Mouse (Mus musculus) cerebellum, adult 9-11 months (tissue): ENCODE results near the gene Copz2.

Source experiments
- DNase-seq: peaks from one replicate; pipeline ENCODE4 v3.0.0; 2022

Gene Copz2

GRCm38 (mm10) chr11:96872441-96873379, 23.0 kb downstream of the Copz2 start:
- no peak for DNase-seq

DNA sequence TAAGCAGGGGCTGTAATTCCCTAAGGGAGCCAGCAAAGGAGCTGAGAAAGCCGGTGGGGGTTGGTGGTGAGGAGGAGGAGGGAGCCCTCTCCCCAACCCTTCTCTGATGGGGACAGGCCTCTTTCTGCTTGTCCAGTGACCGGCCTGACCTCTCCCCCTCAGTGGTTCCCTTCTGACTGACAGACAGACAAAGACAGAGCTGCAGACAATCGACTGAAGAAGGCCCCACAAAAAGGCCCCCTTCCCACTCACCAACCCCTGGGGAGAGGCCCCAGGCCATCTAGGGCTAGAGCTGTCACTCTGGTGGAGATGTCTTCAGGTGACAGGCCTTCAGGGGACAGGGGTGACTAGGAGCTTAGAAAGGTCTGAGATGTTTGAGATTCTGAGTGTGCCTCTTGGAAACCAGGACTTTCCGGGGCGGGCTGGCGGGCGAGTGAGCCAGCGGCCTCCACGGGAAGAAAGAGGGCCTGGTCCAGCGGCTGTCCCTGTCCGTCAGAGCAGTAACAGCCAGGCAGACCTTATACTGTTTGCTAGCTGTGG, 24.0 kb downstream of the Copz2 start:
- DNase-seq = no peak

GRCm38 (mm10) chr11:96875270-96875669, 25.6 kb downstream of the Copz2 start:
- DNase-seq = no peak

- DNase-seq = peak; percentile 59
Measured at GRCm38 (mm10) chr11:96875745-96876144, 26.1 kb downstream of the Copz2 start.

DNA sequence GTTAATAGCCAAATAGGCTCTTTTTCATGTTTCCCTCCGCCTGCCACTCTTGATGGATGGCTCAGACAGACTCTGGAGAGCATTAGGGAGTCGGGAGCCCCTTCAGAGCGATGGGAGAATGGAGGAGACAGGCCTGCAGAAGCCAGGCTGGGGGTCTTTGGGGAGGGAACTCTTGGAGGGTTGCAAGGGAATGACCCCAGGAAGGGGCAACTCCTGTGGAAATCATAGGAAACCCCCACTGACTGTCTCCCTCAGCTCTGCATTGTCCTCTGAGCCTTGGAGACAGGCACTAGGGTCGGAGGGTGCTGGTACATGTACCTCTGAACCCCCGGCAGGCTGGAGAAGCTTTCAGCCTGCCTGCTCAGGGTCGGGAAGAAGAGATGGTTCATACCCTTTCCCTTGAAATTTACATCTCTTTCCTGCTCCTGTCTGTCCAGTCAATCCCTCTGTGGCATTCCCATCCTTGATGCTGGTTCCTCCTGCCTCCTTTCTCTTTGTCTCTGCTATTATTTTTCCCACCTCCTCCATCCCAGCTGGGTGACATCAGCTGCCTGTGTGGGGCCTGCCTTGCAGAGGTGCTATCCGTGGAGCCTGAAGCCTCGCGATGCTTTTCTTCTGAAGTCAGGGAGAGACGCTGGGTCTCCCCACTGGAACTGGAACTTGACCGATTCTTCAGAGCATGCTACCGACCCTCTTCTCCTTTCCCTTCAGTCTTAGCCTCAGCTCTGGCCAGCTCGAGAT, 26.8 kb downstream of the Copz2 start:
- no peak for DNase-seq

DNA sequence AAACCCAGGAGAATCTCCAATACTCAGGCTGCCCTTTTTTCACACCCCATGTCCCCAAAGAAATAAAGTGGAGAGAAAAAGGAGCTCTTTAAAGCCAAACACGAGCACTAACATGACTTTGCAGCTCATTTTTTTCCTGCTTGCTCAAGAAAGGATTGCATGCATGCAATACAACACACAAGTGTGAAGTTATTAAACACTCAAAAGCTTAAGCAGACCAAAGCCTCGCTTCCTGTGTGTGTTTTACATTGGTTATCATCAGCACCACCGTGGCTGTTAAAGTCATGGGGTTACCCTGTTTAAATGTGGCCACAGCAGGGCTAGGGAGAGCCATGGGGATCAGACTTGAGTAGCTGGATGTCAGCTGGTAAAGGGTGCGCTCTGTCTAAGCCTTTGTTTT, 27.4 kb downstream of the Copz2 start:
- DNase-seq = no peak

GRCm38 (mm10) chr11:96878715-96879114, 29.0 kb downstream of the Copz2 start:
- no peak for DNase-seq

- no peak for DNase-seq
Measured at GRCm38 (mm10) chr11:96879359-96879758, 29.7 kb downstream of the Copz2 start.

DNA sequence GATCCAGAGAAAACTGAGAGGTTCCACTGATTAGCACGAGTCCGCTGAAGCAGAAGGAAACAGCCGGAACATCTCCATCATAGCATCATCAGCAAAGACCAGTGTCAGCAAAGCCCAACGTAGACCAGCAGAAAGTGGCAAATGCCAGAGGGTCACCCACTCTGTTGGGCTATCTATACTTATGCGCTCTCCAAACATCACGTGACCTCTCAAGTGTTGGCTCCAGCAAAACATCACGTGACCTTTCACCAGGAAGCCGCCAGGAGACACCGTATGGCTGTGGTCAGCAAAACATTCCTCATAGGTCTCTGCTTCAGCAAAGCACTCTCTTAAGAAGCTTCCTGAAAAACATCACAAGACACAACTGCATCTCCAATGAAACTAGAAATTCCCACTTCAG, 30.6 kb downstream of the Copz2 start:
- DNase-seq = no peak

DNA sequence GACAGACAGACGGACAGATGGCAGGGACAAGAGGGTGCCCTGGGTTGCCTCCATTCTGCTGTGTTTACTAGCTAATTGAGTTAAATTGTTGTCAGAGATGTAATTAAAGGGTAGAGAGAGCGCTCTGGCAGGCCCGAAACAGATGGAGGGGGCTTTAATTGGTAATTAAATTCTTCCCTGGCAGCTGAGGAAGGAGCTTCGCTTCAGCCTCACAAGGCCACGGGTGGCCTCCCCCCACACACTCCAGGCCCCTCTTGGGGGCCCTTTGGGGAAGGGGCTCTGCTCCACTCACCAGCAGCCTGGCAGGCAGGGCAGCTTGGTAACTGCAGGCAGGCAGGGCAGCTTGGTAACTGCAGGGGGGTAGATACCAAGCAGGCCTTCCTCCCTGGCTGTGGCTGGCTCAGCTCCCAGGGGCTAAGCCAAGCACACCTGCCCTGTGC, 36.3 kb downstream of the Copz2 start:
- no peak for DNase-seq

DNA sequence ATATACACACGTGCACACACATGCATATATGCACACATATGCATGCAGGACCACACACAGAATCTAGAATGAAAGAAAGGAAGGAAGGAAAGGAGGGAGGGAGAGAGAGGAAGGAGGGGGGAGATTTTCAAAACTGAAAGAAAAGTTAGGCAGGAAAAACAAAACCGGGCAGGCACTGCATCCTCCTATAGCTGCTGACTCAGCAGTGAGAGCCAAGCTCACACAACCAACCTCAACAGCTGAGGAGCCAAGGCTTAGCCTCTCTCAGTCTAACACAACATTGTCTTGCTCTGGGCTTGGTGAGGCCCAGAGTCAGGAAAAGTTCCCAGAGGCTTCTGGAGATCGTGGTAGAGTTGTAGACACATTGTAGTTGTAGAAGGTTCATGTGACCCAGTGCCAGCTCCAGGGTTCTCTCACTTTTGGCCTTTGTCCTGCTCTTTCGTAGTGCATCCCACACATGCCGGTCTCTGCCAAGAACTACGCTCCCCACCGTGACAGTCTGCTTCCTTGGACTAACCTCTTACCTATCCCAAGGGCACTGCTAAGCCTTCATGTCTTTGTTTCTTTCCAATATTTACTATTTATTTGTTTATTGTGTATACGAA, 37.4 kb downstream of the Copz2 start:
- DNase-seq = no peak

GRCm38 (mm10) chr11:96891784-96892527, 42.3 kb downstream of the Copz2 start:
- DNase-seq = no peak

DNA sequence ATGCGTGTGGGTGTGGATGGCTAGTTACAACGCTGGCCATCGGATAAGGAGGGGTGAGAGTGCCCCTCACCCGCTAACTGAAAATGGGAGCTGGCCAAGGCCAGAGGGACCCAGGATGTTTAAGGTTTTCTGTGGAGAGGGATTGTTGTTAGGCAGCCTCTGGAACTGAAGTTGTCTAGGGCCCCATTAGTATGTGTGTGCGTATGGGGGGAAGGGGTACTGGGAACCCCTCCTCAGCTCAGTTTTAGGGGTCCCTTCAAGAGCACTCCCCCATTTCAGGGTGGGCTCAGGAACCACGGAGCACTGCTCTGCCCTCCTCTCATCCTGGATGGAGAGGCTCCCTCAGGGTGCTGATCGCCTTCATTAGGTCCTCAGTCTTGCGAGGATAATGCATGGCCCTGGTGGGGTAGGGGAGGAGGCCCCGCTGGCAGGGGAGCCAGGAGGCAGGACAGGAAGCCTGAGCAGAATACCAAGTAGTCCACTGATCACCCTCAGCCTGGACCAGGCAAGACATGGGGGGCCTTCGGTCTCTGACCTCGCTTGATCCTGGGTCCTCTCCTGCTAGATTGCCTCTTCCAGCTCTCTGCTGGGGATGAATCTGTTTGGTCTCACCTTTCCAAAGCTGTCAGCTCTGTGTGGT, 43.7 kb downstream of the Copz2 start:
- DNase-seq = no peak

DNA sequence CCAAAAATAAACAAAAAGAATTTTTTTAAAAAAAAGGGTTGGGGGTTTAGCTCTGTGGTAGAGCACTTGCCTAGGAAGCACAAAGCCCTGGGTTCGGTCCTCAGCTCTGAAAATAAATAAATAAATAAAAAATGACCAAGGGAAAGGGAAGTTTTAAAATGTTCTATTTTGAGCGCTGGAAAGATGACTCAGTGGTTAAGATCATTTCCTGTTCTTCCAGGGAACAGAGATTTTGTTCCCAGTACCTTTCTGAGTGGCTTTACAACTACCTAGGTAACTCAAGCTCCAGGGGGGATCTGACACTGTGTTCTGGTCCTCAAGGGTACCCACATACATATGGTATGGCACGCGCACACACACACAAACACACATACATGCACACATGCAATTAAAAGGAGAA, 46.2 kb downstream of the Copz2 start:
- DNase-seq = no peak

DNA sequence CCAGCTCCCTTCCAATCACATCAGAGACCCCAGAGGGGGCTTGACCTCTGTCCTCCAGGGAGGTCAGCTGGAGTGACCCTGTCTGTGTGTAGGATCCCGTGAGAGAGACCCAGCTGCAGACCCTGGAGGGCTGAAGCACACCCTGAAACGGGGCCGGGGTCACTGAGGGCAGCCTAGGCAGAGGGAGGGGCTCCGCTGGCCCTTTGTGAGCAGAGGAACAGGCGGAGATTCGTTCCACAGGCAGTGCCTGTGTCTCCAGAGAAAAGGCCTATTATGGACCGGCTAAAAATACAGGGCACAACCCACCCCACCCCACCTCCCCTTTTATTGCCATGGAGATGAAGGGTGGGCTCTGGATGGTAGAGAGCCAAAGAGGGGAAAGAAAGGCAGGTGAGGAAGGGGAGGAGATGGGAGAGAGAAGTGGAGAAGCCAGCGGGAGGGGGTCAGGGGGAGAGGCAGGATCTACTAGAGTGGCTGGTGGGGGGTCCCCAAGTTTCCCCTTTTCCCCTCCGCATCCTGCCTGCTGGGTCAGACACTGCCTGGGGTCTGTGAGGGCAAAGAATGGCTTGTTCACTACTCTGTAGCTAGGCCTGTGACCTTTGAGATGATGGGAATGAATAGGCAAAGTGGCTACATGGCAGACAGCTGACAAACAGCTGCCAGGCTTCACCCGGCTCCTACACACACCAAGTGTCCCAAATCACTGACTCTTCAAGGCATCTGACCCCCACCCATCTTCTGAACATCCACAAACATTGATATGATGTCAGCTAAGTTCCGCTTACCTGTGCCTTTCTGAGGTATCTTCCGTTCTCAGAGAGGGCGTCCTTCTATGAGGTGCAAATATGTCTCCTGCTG, 50.0 kb downstream of the Copz2 start:
- DNase-seq = no peak

DNA sequence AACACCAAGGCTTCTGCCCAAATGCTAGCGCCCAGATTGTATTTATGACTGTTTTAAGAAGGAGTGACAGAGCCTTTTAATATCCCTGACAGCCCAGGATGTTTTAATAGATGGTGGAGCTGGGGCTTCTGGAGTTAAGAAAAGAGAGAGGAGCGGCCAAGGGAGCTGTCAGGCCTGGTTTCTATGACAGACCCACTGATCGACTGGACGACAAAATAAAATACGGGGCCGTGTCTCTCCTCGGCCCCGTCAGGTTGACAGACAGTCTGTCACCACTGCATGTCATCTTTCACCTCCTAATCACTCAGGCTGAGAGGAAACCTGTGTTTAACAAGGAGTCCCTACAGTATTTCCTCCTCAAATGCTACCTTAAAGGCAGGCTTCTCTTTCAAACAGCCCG, 51.7 kb downstream of the Copz2 start:
- no peak for DNase-seq

- peak; percentile 54 for DNase-seq
Measured at GRCm38 (mm10) chr11:96902639-96903635, 53.3 kb downstream of the Copz2 start.

DNA sequence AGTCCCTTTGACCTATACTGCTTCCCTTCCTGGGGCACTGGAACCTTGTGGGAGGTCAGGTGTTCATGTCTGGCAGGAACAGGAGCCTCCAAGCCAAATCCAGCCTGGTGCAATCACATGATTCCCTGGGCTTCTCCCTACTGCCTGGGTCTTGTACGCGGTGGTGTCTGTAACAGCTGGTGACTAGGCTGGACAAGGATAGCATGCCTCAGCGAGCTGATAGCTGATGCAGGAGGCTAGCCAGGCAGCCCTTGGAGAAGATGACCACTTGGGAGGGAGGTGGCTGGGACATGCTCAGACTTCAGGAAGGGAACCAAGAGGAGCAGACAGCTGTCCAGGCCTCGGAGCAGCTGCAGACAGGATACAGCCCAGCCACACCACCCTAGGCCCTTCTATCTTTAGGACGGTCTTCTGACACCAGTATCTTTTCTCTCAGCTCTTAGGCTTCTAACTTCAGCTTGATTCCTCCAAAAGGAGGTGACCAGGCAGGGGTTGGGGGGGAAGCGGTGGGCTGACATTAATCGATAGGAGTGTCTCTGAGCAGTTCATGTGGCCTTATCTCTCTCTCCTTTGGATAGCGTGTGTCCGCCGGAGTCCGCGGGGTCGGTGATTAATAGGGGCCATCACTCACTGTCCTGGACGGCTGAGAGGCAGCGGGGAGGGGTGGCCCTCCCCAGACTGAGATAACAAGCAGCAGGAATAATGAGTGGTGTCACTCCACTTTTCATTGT, 56.9 kb downstream of the Copz2 start:
- no peak for DNase-seq

DNA sequence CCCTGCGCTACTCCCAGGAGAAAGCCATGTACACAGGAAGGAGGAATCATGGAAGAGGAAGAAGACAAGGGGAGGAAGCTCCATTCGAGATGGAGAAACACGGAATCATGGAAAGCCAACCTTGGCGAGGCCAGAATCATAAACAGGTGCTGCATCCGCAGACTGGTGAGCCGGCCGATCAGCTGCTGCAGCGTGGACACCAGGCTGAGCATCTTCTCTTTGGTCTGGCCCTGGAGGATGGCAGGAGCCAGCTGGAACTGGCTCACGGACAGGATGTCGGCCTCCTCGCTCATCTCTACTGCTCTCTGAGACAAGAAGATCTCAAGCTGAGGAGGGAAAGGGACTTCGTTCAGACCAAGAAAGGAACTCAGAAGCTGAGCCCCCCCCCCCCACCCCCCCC, 58.9 kb downstream of the Copz2 start:
- DNase-seq = no peak
